In genomic region chr10:5289575-5289909, GRCm38 (mm10) we compare ENCODE assay signal across 9 mouse cellular contexts.
DNase-seq lines count a peak whose midpoint lies in the region; ATAC-seq and TF ChIP-seq lines count a peak whose summit lies in the region.
"Had no signal": no experiment of that assay in that cellular context is flagged by ENCODE, and none has a peak within 500 bp of the region (broad histone marks: within the 10 kb centered on the region; RNA-seq: fewer than 3 reads in every experiment).

No protein-coding gene starts in this region.

- H3K4me3 ChIP-seq in heart, embryonic 12.5 days = peak overlapping the region; percentile 48
- H3K4me3 ChIP-seq in lung, embryonic 14.5 days (ENCODE audit: low read depth, low read length) = peak overlapping the region; percentile 34
- no peak overlapping the region for H3K4me3 ChIP-seq in hindbrain, embryonic 15.5 days
- H3K4me3 ChIP-seq in small intestine, adult 2 months (ENCODE audit: low read depth, low read length) = no peak overlapping the region; the same call in 1 of the 2 replicates
- H3K4me3 ChIP-seq: midbrain, embryonic 13.5 days had no signal

- no peaks in the 10 kb centered on the region for H3K9me3 ChIP-seq in heart, embryonic 12.5 days (replicated peaks)
- H3K9me3 ChIP-seq in lung, embryonic 14.5 days (ENCODE audit: low read depth, low read length) = no peaks in the 10 kb centered on the region; the same call in 1 of the 2 replicates
- no peaks in the 10 kb centered on the region for H3K9me3 ChIP-seq in hindbrain, embryonic 15.5 days
- H3K9me3 ChIP-seq: midbrain, embryonic 13.5 days had no signal

- H3K4me1 ChIP-seq in heart, embryonic 12.5 days (replicated peaks) = peaks cover 6% of the 10 kb centered on the region
- H3K4me1 ChIP-seq in lung, embryonic 14.5 days (ENCODE audit: insufficient read depth) = 0 out of 2 replicates have a peak, but pooled peaks cover 4% of the 10 kb centered on the region
- H3K4me1 ChIP-seq in hindbrain, embryonic 15.5 days (replicated peaks) = peaks cover 6% of the 10 kb centered on the region
- no peaks in the 10 kb centered on the region for H3K4me1 ChIP-seq in small intestine, adult 2 months (ENCODE audit: control insufficient read depth, insufficient read depth, insufficient read length, low read length)

- H3K27me3 ChIP-seq in heart, embryonic 12.5 days (replicated peaks) = no peaks in the 10 kb centered on the region
- H3K27me3 ChIP-seq in lung, embryonic 14.5 days (ENCODE audit: insufficient read depth, low read length) = no peaks in the 10 kb centered on the region
- no peaks in the 10 kb centered on the region for H3K27me3 ChIP-seq in hindbrain, embryonic 15.5 days
- no peaks in the 10 kb centered on the region; the same call in 1 of the 2 replicates for H3K27me3 ChIP-seq in small intestine, adult 2 months (ENCODE audit: control insufficient read depth, insufficient read depth, low read length)
- H3K27me3 ChIP-seq: midbrain, embryonic 13.5 days had no signal

- H3K9ac ChIP-seq in heart, embryonic 12.5 days = peak overlapping the region; percentile 64
- H3K9ac ChIP-seq in lung, embryonic 14.5 days = peak overlapping the region; percentile 55
- no peak overlapping the region for H3K9ac ChIP-seq in hindbrain, embryonic 15.5 days
- H3K9ac ChIP-seq: midbrain, embryonic 13.5 days had no signal

- peak; percentile 51 for ATAC-seq in heart, embryonic 12.5 days (ENCODE audit: insufficient number of reproducible peaks, low FRiP score)
- ATAC-seq in lung, embryonic 14.5 days (ENCODE audit: insufficient read depth) = no peak
- ATAC-seq in hindbrain, embryonic 15.5 days (ENCODE audit: low FRiP score, low read depth) = peak; percentile 57; the same call in 1 of the 2 replicates

- WGBS in heart, embryonic 12.5 days = 49% methylated on average over 5 of the region's 5 CpGs
- 40% methylated on average over 5 of the region's 5 CpGs for WGBS in lung, embryonic 14.5 days
- WGBS in hindbrain, embryonic 15.5 days = 85% methylated on average over 5 of the region's 5 CpGs
- 61% methylated on average over 5 of the region's 5 CpGs for WGBS in small intestine, adult 2 months

- peak overlapping the region; percentile 69 for H3K4me2 ChIP-seq in heart, embryonic 12.5 days
- peak overlapping the region; percentile 60 for H3K4me2 ChIP-seq in lung, embryonic 14.5 days
- H3K4me2 ChIP-seq in hindbrain, embryonic 15.5 days = no peak overlapping the region
- H3K4me2 ChIP-seq: midbrain, embryonic 13.5 days had no signal

- TF ChIP-seq POLR2A in small intestine, adult 2 months (IDR thresholded peaks at IDR 0.05; ENCODE audit: low read depth, low read length) = no peak

- DNase-seq in heart, postnatal 4 days = no peak
- DNase-seq in lung, embryonic 14.5 days = no peak
- no peak for DNase-seq in lung, postnatal 4 days
- DNase-seq in c-Kit-positive CD71-positive TER-119-positive erythroid progenitor cells, embryonic 14.5 days (ENCODE audit: low spot score) = no peak
- DNase-seq in layer of hippocampus, adult 8-10 months (ENCODE audit: low spot score in 2 of 2) = no peak

- H3K36me3 ChIP-seq in heart, embryonic 12.5 days = no peaks in the 10 kb centered on the region
- H3K36me3 ChIP-seq in lung, embryonic 14.5 days (ENCODE audit: insufficient read depth) = no peaks in the 10 kb centered on the region
- peaks cover 17% of the 10 kb centered on the region; the same call in 1 of the 2 replicates for H3K36me3 ChIP-seq in hindbrain, embryonic 15.5 days
- no peaks in the 10 kb centered on the region for H3K36me3 ChIP-seq in small intestine, adult 2 months (ENCODE audit: control insufficient read depth, insufficient read depth, low read length)
- H3K36me3 ChIP-seq: midbrain, embryonic 13.5 days had no signal

- peak overlapping the region; percentile 93 for H3K27ac ChIP-seq in heart, embryonic 12.5 days (ENCODE audit: poor library complexity, severe bottlenecking)
- peak overlapping the region; percentile 97 for H3K27ac ChIP-seq in lung, embryonic 14.5 days (ENCODE audit: low read depth)
- H3K27ac ChIP-seq in hindbrain, embryonic 15.5 days (replicated peaks) = no peak overlapping the region
- peak overlapping the region; percentile 93 for H3K27ac ChIP-seq in small intestine, adult 2 months (ENCODE audit: insufficient read depth, low read depth, low read length)
- H3K27ac ChIP-seq: midbrain, embryonic 13.5 days had no signal

- no peak for TF ChIP-seq CTCF in lung, embryonic 14.5 days (IDR thresholded peaks at IDR 0.05; ENCODE audit: low read depth)
- TF ChIP-seq CTCF in small intestine, adult 2 months (IDR thresholded peaks at IDR 0.05; ENCODE audit: extremely low read depth, insufficient read length, insufficient replicate concordance, low read depth, low read length) = no peak

Comparison
In these comparisons a context has a peak if more than half of its experiments do, and no peak if none do; other contexts are left out.
1. H3K4me3 ChIP-seq: peak in heart, embryonic 12.5 days (single experiment) and lung, embryonic 14.5 days (single experiment); none in hindbrain, embryonic 15.5 days (single experiment) and small intestine, adult 2 months (single experiment).